Mouse (Mus musculus) neural tube, embryonic 10.5 days (tissue): ENCODE results near the gene Plxdc1.

Experiments
- DNase-seq: peaks from one replicate; pipeline ENCODE4 v3.0.0-alpha.2; 2017; ENCODE audit warnings: low spot score; ENCODE audit errors: extremely low spot score

The Plxdc1 gene

GRCm38 (mm10) chr11:98016824-98017223 is 30.6 kb upstream of the Plxdc1 start:
- DNase-seq: no peak

DNA sequence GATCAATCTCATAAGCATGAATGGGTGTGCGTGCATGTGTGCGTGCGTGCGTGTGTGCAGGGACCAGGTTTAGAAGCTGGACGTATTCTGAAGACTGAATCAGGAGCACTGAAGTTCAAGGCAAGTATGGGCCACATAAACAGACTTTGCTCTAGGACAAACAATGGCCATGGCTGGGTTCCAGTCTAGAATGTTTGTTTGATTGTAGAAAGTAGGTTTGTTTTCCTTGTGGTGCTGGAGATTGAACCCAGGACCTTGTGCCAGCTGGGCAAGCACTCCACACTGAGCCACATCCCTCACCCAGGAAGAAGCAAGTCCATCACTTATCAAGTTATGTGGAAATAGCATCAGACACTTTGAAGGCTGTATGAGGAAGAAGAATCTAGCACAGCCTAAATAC is 29.9 kb upstream of the Plxdc1 start:
- DNase-seq: no peak

DNA sequence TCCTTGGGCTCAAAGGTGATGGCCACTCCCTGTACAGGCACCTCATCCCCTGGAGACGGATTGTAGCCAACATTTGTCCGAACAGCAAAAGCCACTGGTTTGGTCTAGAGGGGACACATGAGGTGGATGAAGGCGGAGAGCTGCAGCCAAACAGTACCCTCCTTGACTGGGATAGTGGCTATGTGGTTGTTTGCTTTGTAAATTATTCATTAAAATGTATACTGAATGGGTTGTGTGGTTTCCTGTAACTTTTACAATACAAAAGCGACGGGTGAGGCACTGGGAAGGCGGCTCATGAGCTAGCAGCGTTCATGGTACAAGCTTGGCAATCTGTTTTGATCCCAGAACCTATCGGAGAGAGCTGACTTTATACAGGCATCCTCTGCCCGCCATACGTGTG is 26.6 kb upstream of the Plxdc1 start:
- DNase-seq: no peak

GRCm38 (mm10) chr11:98011716-98012115 is 25.5 kb upstream of the Plxdc1 start:
- DNase-seq: no peak

DNA sequence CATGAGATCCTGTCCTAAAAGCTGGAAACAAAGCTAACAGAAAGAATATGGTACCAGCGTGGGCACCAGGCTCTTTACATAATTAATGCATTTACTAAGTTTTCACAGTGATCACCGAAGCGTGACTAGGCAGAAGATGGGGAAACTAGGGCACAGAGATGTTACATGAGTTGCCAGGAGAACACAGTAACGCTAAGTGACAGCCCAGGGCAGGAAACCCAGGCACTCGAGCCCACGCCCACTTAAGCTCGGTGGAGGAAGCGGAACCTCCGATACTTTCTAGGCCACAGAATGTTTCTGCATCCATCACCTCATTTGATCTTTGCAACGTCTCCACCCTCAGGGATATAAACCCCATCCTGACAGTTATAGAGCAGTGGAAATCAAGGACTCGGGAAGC is 21.8 kb upstream of the Plxdc1 start:
- DNase-seq: no peak

GRCm38 (mm10) chr11:98005686-98006085 is 19.4 kb upstream of the Plxdc1 start:
- DNase-seq: no peak

DNA sequence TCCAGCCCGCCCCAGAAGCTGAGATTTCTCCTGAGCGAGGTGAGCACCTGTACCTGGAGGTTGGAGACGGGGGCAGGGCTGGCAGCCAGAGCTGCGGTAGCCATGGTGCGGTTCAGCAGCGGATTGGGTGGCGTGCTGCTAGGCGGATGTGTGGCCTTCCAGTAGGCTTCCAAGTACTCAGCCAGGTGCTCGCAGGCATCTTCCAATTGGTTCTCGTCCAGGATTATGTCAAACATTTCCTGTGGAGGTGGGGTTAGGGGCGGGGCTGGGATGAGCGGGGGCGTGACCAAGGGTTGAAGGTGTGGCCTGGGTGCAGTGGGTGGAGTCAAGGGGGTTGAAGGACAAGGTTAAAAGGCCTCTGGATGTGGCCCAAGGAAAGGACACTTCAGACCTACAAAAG is 18.8 kb upstream of the Plxdc1 start:
- no peak for DNase-seq

- no peak for DNase-seq
Observed at GRCm38 (mm10) chr11:98004161-98004560, 17.9 kb upstream of the Plxdc1 start.

GRCm38 (mm10) chr11:98003171-98003671 is 17.0 kb upstream of the Plxdc1 start:
- DNase-seq: no peak

GRCm38 (mm10) chr11:98002627-98003026 is 16.4 kb upstream of the Plxdc1 start:
- peak; percentile 85 for DNase-seq

DNA sequence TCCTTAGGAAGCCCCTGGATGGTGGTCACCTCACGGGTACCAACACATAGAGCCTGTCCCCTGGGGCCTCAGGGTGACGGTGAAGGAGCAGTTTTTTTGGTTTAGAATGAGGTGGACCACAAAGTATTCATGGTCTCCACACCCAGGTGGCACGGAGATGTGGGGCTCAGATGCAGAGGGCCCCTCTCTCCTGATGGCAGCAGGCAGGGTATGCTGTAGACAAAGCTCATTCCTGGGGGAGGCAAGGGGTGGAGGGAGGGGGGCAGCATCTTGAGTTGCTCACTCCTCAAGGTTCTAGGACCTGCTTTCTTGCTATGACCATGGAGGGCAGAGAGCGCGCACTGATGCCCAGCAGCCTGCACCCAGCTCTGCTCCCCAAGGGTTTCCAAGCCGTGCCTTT is 15.7 kb upstream of the Plxdc1 start:
- no peak for DNase-seq

GRCm38 (mm10) chr11:98001351-98001824 is 15.1 kb upstream of the Plxdc1 start:
- no peak for DNase-seq

GRCm38 (mm10) chr11:98000378-98001140 is 14.3 kb upstream of the Plxdc1 start:
- no peak for DNase-seq

DNA sequence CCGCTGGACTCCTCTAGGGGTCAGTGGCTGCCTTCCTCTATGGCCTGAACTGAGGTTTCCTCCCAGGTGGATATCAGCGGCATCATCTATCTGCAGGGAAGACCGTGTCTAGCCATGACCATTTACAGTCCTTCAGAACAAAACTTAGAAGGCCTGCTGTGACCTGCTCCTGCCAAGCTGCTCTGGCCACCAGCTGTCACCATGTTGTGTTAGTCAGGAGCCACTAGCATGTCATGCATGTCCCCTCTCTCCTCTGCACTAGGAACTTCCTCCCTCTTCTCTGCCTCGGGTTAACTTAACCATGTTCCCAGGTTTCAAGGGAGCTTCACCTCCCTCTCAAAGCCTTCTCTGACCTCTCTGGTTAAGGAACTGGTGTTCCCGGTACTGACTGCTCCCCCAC is 13.5 kb upstream of the Plxdc1 start:
- no peak for DNase-seq

DNA sequence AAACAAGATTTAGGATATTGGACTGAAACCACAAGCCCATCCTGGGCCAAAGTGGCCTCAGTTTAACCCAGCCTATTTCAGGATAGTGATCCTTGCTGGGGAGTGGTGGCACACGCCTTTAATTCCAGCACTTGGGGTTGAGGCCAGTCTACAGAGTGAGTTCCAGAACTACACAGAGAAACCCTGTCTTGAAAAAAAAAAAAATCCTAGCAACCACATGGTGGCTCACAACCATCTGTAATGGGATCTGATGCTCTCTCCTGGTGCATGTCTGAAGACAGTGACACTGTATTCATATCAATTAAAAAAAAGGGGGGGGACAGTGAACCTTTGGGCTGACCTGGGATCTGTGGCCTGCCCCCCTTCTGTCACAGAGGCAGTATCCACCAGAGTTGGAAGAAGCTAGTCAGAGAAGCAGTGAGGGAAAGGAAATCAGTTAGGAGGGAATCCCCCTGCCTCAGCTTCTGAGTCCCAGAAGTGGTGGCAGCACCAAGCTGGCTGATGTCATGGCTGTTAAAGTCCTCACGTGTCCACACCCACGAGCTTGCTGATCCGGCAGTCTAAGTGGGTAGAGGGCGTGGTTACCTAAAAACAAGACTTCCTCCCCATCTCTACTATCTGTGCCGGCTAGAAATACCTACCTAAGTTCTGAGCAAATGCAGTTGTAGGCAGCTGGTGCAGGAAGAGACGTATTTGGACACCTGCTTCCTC is 12.8 kb upstream of the Plxdc1 start:
- no peak for DNase-seq

DNA sequence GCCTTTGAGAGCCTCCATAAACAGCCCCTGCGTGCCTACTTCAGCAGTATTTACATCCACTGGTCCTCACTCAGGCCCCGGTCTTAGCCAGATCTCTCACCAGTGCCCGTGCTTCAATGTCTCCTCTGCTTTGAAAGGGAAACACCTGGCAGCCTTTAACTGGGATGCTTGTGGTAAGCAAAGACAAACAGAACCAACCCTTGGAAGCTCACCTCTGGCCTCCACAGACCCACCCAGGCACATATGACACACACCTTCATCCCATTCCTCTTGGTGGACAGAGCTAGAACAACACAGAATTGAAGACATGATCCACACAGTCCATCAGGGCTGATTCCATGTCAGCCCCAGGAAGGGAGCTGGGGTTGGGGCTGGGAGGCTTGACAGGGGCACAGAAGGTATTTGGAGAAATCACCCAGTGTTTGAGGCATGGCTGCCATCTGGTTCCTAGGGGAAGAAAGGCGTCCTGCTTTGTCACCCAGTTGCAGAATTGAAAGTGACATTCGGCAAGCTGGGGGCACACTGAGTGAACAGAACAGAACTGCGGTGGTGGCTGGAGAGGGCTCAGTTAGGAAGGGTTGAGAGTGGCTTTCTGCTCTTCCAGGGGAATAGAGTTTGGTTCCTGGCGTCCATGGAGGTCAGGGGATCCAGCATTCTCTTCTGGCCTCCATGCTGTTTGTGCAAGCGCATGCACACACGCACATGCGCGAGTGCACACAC is 12.0 kb upstream of the Plxdc1 start:
- no peak for DNase-seq

GRCm38 (mm10) chr11:97997387-97997960 is 11.2 kb upstream of the Plxdc1 start:
- DNase-seq: no peak

DNA sequence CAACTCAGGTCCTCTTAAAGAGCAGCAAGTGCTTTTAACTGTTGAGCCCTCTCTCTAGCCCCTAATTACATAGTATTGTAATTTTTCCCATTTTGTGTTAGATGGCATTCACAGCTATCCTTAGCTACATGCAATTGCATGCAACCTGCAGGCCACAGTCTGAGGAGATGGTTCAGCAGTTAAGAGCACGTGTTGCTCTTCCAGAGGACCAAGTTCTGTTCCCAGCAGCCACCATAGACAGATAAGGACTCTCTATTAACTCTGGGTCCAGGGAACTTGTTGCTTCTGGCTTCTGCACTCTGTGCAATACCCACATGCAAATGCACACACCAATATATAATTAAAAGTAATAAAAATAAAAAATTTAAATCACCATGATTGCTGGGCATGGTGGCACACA is 10.4 kb upstream of the Plxdc1 start:
- DNase-seq: no peak

DNA sequence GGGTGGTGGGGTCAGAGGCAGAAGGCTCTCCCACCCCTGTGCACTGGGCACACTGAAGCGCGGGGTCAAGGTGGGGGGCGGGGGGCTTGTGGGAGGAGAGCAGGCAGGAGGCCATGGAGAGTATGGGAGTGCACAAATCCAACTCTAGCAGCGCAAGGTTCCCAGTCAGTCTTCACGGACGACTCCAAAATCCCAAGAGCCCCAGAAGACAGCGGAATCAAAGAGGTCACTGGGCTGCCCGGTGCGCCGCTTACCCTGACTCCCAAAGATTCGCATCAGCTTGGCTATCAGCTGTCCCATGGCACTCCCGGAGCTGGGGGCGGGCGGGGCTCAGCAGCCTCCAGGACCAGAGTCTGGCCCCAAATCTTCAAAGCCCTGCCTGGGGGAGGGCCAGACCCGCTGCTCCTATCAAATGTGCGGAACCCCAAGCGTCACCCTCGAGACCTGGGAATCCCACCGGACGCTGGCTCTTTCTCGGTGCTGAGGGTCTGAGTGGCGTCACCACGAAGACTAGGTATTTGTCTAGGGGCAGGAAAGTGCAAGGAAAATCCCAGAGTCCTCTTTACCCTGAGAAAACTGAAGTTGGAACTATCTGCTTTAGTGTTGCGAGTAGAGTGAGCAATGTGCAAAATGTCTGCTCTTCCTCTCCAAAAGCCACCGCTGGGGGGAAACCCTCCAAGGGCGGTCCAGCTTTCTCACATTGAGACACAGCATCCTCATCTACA is 9.5 kb upstream of the Plxdc1 start, which contains the start of gene Arl5c:
TSS of gene Arl5c (minus strand) at position 618 of the 725 bp plus-strand sequence.
- peak; percentile 63 for DNase-seq

GRCm38 (mm10) chr11:97994539-97995100 is 8.4 kb upstream of the Plxdc1 start:
- peak; percentile 83 for DNase-seq
